Mouse (Mus musculus): ENCODE results near the gene Armh3. TPM values are rescaled to one million over a fixed set of nuclear protein-coding genes. Genes with fewer than 3 reads are reported as not detected.
A peak's percentile ranks its signal among the peaks of the same experiment; 100 is the strongest.

Armh3 gene
- polyA plus RNA-seq (2012; ENCODE audit: insufficient read depth, insufficient read length, low replicate concordance, missing spikeins) = not detected in 2 replicates

- WGBS = under 1% methylated on average over 76 of the region's 76 CpGs
- TF ChIP-seq POLR2A (IDR thresholded peaks at IDR 0.05; ENCODE audit: insufficient read depth, low read depth, low read length) (peak; percentile 50), CTCF (IDR thresholded peaks at IDR 0.05; ENCODE audit: insufficient read depth, low read depth, low read length) (no peak)
- H3K27ac ChIP-seq (ENCODE audit: insufficient read depth, low read depth, low read length) = peak within 1 kb of the TSS; percentile 81
- peak within 1 kb of the TSS; percentile 80 for H3K4me3 ChIP-seq (ENCODE audit: insufficient read depth, low read depth, low read length)
- no peaks in the 10 kb centered on the region for H3K4me1 ChIP-seq (ENCODE audit: control insufficient read depth, insufficient read depth, low read length)
Observed at GRCm38 (mm10) chr19:45997785-45998693, at the start of gene Armh3. Gene Armh3 (minus strand): TSS chr19:45998488.

GRCm38 (mm10) chr19:46047426-46047825 lies 49.1 kb upstream of the Armh3 start:
- H3K4me1 ChIP-seq (ENCODE audit: control insufficient read depth, insufficient read depth, low read length) = peaks cover 20% of the 10 kb centered on the region
- H3K4me3 ChIP-seq (ENCODE audit: insufficient read depth, low read depth, low read length) = no peak overlapping the region
- no peak overlapping the region for H3K27ac ChIP-seq (ENCODE audit: insufficient read depth, low read depth, low read length)
- no peak for TF ChIP-seq POLR2A (IDR thresholded peaks at IDR 0.05; ENCODE audit: insufficient read depth, low read depth, low read length)
- no peak for TF ChIP-seq CTCF (IDR thresholded peaks at IDR 0.05; ENCODE audit: insufficient read depth, low read depth, low read length)
- WGBS = 86% methylated on average over 2 of the region's 2 CpGs

- peak overlapping the region; percentile 71 for H3K27ac ChIP-seq (ENCODE audit: insufficient read depth, low read depth, low read length)
- H3K4me3 ChIP-seq (ENCODE audit: insufficient read depth, low read depth, low read length) = no peak overlapping the region
- no peak for TF ChIP-seq CTCF (IDR thresholded peaks at IDR 0.05; ENCODE audit: insufficient read depth, low read depth, low read length)
- no peak for TF ChIP-seq POLR2A (IDR thresholded peaks at IDR 0.05; ENCODE audit: insufficient read depth, low read depth, low read length)
- WGBS = 9% methylated on average over 10 of the region's 10 CpGs
- peaks cover 28% of the 10 kb centered on the region for H3K4me1 ChIP-seq (ENCODE audit: control insufficient read depth, insufficient read depth, low read length)
Observed at GRCm38 (mm10) chr19:46046621-46047025, 48.3 kb upstream of the Armh3 start.

- WGBS = 0% methylated on average over 7 of the region's 7 CpGs
- peak overlapping the region; percentile 99 for H3K27ac ChIP-seq (ENCODE audit: insufficient read depth, low read depth, low read length)
- TF ChIP-seq POLR2A (IDR thresholded peaks at IDR 0.05; ENCODE audit: insufficient read depth, low read depth, low read length) (no peak; the same call in 1 of the 2 replicates), CTCF (IDR thresholded peaks at IDR 0.05; ENCODE audit: insufficient read depth, low read depth, low read length) (no peak)
- H3K4me1 ChIP-seq (ENCODE audit: control insufficient read depth, insufficient read depth, low read length) = peaks cover 35% of the 10 kb centered on the region
- H3K4me3 ChIP-seq (ENCODE audit: insufficient read depth, low read depth, low read length) = peak overlapping the region; percentile 98
Observed at GRCm38 (mm10) chr19:46045696-46046311, 47.5 kb upstream of the Armh3 start.

GRCm38 (mm10) chr19:46044993-46045695 lies 46.9 kb upstream of the Armh3 start, which contains the start of gene Ldb1:
Gene Ldb1 (minus strand): TSS chr19:46045214.
- WGBS = 1% methylated on average over 82 of the region's 84 CpGs
- peak; percentile 78 for TF ChIP-seq POLR2A (IDR thresholded peaks at IDR 0.05; ENCODE audit: insufficient read depth, low read depth, low read length)
- no peak for TF ChIP-seq CTCF (IDR thresholded peaks at IDR 0.05; ENCODE audit: insufficient read depth, low read depth, low read length)
- Histone ChIP-seq H3K4me1 (ENCODE audit: control insufficient read depth, insufficient read depth, low read length) (peaks cover 35% of the 10 kb centered on the region), H3K27ac (ENCODE audit: insufficient read depth, low read depth, low read length) (peak within 1 kb of the TSS; percentile 99), H3K4me3 (ENCODE audit: insufficient read depth, low read depth, low read length) (peak within 1 kb of the TSS; percentile 98)

- Histone ChIP-seq H3K4me3 (ENCODE audit: insufficient read depth, low read depth, low read length) (peak within 1 kb of the TSS; percentile 98), H3K27ac (ENCODE audit: insufficient read depth, low read depth, low read length) (peak within 1 kb of the TSS; percentile 99), H3K4me1 (ENCODE audit: control insufficient read depth, insufficient read depth, low read length) (peaks cover 40% of the 10 kb centered on the region)
- no peak for TF ChIP-seq POLR2A (IDR thresholded peaks at IDR 0.05; ENCODE audit: insufficient read depth, low read depth, low read length)
- 1% methylated on average over 34 of the region's 34 CpGs for WGBS
Observed at GRCm38 (mm10) chr19:46044271-46044992, 46.1 kb upstream of the Armh3 start, which contains the start of gene Pprc1. Gene Pprc1 (plus strand): TSS chr19:46044886.

GRCm38 (mm10) chr19:46043380-46043779 lies 45.1 kb upstream of the Armh3 start:
- H3K4me1 ChIP-seq (ENCODE audit: control insufficient read depth, insufficient read depth, low read length) = peaks cover 46% of the 10 kb centered on the region
- TF ChIP-seq CTCF (IDR thresholded peaks at IDR 0.05; ENCODE audit: insufficient read depth, low read depth, low read length) (no peak), POLR2A (IDR thresholded peaks at IDR 0.05; ENCODE audit: insufficient read depth, low read depth, low read length) (no peak)
- H3K4me3 ChIP-seq (ENCODE audit: insufficient read depth, low read depth, low read length) = peak overlapping the region; percentile 44
- 13% methylated on average over 7 of the region's 7 CpGs for WGBS
- H3K27ac ChIP-seq (ENCODE audit: insufficient read depth, low read depth, low read length) = peak overlapping the region; percentile 23; the same call in 1 of the 2 replicates

GRCm38 (mm10) chr19:46042476-46043011 lies 44.3 kb upstream of the Armh3 start:
- no peak for TF ChIP-seq CTCF (IDR thresholded peaks at IDR 0.05; ENCODE audit: insufficient read depth, low read depth, low read length)
- peak; percentile 27; the same call in 1 of the 2 replicates for TF ChIP-seq POLR2A (IDR thresholded peaks at IDR 0.05; ENCODE audit: insufficient read depth, low read depth, low read length)
- Histone ChIP-seq H3K27ac (ENCODE audit: insufficient read depth, low read depth, low read length) (peak overlapping the region; percentile 87), H3K4me1 (ENCODE audit: control insufficient read depth, insufficient read depth, low read length) (peaks cover 53% of the 10 kb centered on the region), H3K4me3 (ENCODE audit: insufficient read depth, low read depth, low read length) (peak overlapping the region; percentile 46)
- 0% methylated on average over 6 of the region's 6 CpGs for WGBS

Data from olfactory bulb, adult 2 months (tissue).